Mouse (Mus musculus) kidney, adult 9 months (tissue): ENCODE results near the gene Nudt2.

Experiments used
- DNase-seq: peaks from one replicate; pipeline ENCODE4 v3.0.0; 2022

Gene Nudt2

GRCm38 (mm10) chr4:41523839-41524238 is 58.9 kb downstream of the Nudt2 start:
- DNase-seq: no peak

DNA sequence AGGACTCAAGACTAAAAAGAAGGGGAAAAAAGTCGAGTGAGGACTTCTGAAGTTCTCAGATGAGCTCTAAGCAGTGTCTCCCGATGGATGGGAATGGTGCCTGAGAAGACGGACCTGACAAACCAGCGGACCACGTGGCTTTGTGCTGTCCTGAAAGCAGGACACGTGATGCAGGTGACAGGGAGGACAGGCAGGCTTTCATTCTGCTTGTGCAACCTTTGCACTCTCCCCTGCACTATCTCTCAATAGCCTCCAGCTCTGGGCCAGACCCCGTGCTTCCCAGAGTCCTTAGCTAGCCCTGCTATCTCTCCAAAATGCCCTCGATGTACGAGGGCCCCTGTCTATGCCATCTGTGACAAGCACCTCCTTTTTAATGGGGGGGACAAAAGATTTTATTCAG is 59.9 kb downstream of the Nudt2 start:
- DNase-seq: no peak

GRCm38 (mm10) chr4:41526553-41526952 is 61.6 kb downstream of the Nudt2 start:
- no peak for DNase-seq

DNA sequence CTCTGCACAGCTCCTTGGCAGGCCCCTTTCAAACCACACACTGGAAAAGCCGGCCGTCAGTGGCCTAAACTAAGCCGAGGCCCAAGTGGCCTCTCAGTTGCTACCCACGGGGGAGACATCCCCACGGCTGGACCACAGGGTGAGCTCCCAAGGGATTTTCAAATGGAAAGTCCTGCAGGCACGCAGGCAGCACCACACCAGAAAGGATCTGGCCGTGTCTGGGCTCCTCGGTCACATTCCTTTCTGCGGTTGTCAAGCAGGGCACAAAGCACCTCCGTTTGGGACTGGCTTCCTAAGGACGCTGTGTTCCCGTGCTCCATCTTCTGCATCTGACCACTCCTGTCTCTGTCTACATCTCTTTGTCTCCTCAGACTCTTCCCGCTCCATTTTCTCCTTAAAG is 62.1 kb downstream of the Nudt2 start:
- DNase-seq: no peak

DNA sequence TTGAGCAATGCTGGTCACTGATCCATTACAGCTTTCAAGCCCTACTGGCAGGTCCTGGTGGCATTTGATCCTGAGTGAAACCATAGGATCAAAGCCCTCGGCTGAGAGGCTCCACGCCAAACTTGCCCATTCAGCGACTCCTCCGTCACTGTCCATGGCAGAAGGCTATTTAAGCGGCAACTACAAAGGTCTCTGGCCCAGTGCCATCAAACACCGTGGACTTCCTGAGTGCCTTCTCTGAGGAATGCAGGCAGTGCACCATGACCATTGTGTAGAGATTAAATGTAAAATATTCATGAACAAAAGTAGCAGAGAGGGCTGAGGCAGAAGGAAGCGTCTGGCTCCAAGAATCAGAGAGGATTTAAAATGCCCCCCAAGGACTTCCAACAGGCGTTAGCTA is 63.0 kb downstream of the Nudt2 start:
- peak; percentile 87 for DNase-seq
